Mouse (Mus musculus): ENCODE data around the gene Mapkapk3.
"Not testable (repeated sequence)": the region's sequence is repeated elsewhere in the genome, so short reads cannot be mapped to it uniquely, and the experiment has no call there.

Mapkapk3 gene

GRCm38 (mm10) chr9:107307099-107307872 lies 17.6 kb upstream of the Mapkapk3 start:
- DNase-seq (ENCODE audit: low spot score) = no peak

- not testable (repeated sequence) for DNase-seq (ENCODE audit: low spot score)
These were observed 17.0 kb upstream of the Mapkapk3 start for GRCm38 (mm10) chr9:107306673-107307072.

GRCm38 (mm10) chr9:107305601-107306542 lies 16.2 kb upstream of the Mapkapk3 start:
- DNase-seq (ENCODE audit: low spot score) = no peak

- no peak for DNase-seq (ENCODE audit: low spot score)
These were observed 15.3 kb upstream of the Mapkapk3 start for GRCm38 (mm10) chr9:107305012-107305411.

GRCm38 (mm10) chr9:107304383-107304782 lies 14.7 kb upstream of the Mapkapk3 start:
- DNase-seq (ENCODE audit: low spot score) = no peak

GRCm38 (mm10) chr9:107303900-107304299 lies 14.2 kb upstream of the Mapkapk3 start:
- DNase-seq (ENCODE audit: low spot score) = no peak

- no peak for DNase-seq (ENCODE audit: low spot score)
These were observed 13.6 kb upstream of the Mapkapk3 start for GRCm38 (mm10) chr9:107303121-107303820.

GRCm38 (mm10) chr9:107302592-107302991 lies 12.9 kb upstream of the Mapkapk3 start:
- no peak for DNase-seq (ENCODE audit: low spot score)

GRCm38 (mm10) chr9:107301554-107302331 lies 12.1 kb upstream of the Mapkapk3 start:
- no peak for DNase-seq (ENCODE audit: low spot score)

- no peak for DNase-seq (ENCODE audit: low spot score)
These were observed 10.7 kb upstream of the Mapkapk3 start for GRCm38 (mm10) chr9:107300224-107300973.

- DNase-seq (ENCODE audit: low spot score) = no peak
These were observed 10.1 kb upstream of the Mapkapk3 start for GRCm38 (mm10) chr9:107299783-107300182.

GRCm38 (mm10) chr9:107298876-107299275 lies 9.2 kb upstream of the Mapkapk3 start:
- no peak for DNase-seq (ENCODE audit: low spot score)

- DNase-seq (ENCODE audit: low spot score) = no peak
These were observed 8.5 kb upstream of the Mapkapk3 start for GRCm38 (mm10) chr9:107298059-107298780.

GRCm38 (mm10) chr9:107297658-107298057 lies 8.0 kb upstream of the Mapkapk3 start:
- no peak for DNase-seq (ENCODE audit: low spot score)

GRCm38 (mm10) chr9:107297059-107297458 lies 7.4 kb upstream of the Mapkapk3 start:
- DNase-seq (ENCODE audit: low spot score) = no peak

- DNase-seq (ENCODE audit: low spot score) = peak; percentile 90
These were observed 6.9 kb upstream of the Mapkapk3 start for GRCm38 (mm10) chr9:107296501-107296965.

GRCm38 (mm10) chr9:107296041-107296440 lies 6.4 kb upstream of the Mapkapk3 start:
- no peak for DNase-seq (ENCODE audit: low spot score)

- DNase-seq (ENCODE audit: low spot score) = no peak
These were observed 6.2 kb upstream of the Mapkapk3 start, which contains the start of gene Cish for GRCm38 (mm10) chr9:107296016-107296040. Cish (plus strand) TSS chr9:107296026.

- no peak for DNase-seq (ENCODE audit: low spot score)
These were observed 5.9 kb upstream of the Mapkapk3 start for GRCm38 (mm10) chr9:107295616-107296015.

GRCm38 (mm10) chr9:107294249-107294648 lies 4.6 kb upstream of the Mapkapk3 start:
- peak; percentile 71 for DNase-seq (ENCODE audit: low spot score)

GRCm38 (mm10) chr9:107290897-107291296 lies 1.2 kb upstream of the Mapkapk3 start:
- DNase-seq (ENCODE audit: low spot score) = peak; percentile 76
